In genomic region chr12:84900317-84900716, GRCm38 (mm10) we compare ENCODE assay signal across 17 mouse cellular contexts.
"Had no signal": no experiment of that assay in that cellular context is flagged by ENCODE, and none has a peak within 500 bp of the region (broad histone marks: within the 10 kb centered on the region; RNA-seq: fewer than 3 reads in every experiment).

No protein-coding gene starts in this region.

- ATAC-seq: liver, embryonic 12.5 days; liver, postnatal 0 days; lung, postnatal 0 days; midbrain, embryonic 13.5 days; midbrain, embryonic 15.5 days; midbrain, embryonic 16.5 days had no signal

- DNase-seq: left cerebral cortex, postnatal 4 days; liver; liver, embryonic 13.5 days; liver, postnatal 0 days; lung, adult 18-20 months; lung, adult 2 months; lung, embryonic 14.5 days; lung, postnatal 10 days; lung, postnatal 14 days; lung, postnatal 36 days; lung, postnatal 4 days; midbrain, embryonic 14.5 days had no signal
